Mouse (Mus musculus) midbrain, postnatal 0 days (tissue): ENCODE results near the gene Paqr8. TPM values are rescaled to one million over a fixed set of nuclear protein-coding genes. Genes with fewer than 3 reads are reported as not detected.

Experiments
- ATAC-seq: fragments of 200-750 bp; cut with Nextera tagmentation; 2 replicates; pipeline ENCODE4 v1.8.0; 2017; ENCODE audit warnings: moderate number of reproducible peaks, mild to moderate bottlenecking, moderate TSS enrichment, moderate library complexity; ENCODE audit not compliant: low FRiP score
- DNase-seq: peaks from one replicate; pipeline ENCODE4 v3.0.0-alpha.2; 2015; ENCODE audit warnings: low spot score
- H3K27ac ChIP-seq: fragments of 300-500 bp; sonication (generic); 2 replicates; pipeline ENCODE4 v1.5.1; 2014; ENCODE audit warnings: low read depth, mild to moderate bottlenecking, low read length, mixed read lengths
- H3K27me3 ChIP-seq: fragments of 300-500 bp; sonication (generic); 2 replicates; pipeline ENCODE4 v1.6.1; 2014; ENCODE audit warnings: low read length, control low read depth, mixed read lengths; ENCODE audit not compliant: insufficient read depth
- H3K36me3 ChIP-seq: fragments of 300-500 bp; sonication (generic); 2 replicates; pipeline ENCODE4 v1.6.1; 2014; ENCODE audit warnings: low read length, control low read depth, mixed read lengths; ENCODE audit not compliant: insufficient read depth
- H3K4me1 ChIP-seq: fragments of 300-500 bp; sonication (generic); 2 replicates; pipeline ENCODE4 v1.6.1; 2014; ENCODE audit warnings: mild to moderate bottlenecking, control low read depth, antibody characterized with exemption, low read length, mixed read lengths; ENCODE audit not compliant: insufficient read depth
- H3K4me2 ChIP-seq: fragments of 300-500 bp; sonication (generic); 2 replicates; pipeline ENCODE4 v1.6.1; 2014; ENCODE audit warnings: low read depth, mild to moderate bottlenecking, low read length, mixed read lengths; ENCODE audit not compliant: poor library complexity, severe bottlenecking
- H3K4me3 ChIP-seq: fragments of 300-500 bp; sonication (generic); 2 replicates; pipeline ENCODE4 v1.5.1; 2014; ENCODE audit warnings: low read depth, mild to moderate bottlenecking, low read length, moderate library complexity
- H3K9ac ChIP-seq: fragments of 300-500 bp; sonication (generic); replicated peaks from 2 replicates; pipeline ENCODE4 v1.6.1; 2014; ENCODE audit warnings: mild to moderate bottlenecking, low read length, moderate library complexity, mixed read lengths; ENCODE audit not compliant: poor library complexity, severe bottlenecking
- H3K9me3 ChIP-seq: fragments of 300-500 bp; sonication (generic); 2 replicates; pipeline ENCODE4 v1.6.1; 2016; ENCODE audit warnings: low read length, control low read depth
- CTCF ChIP-seq: IDR thresholded peaks from 2 replicates; pipeline ENCODE4 v1.5.1; 2016; ENCODE audit warnings: antibody characterized with exemption, mild to moderate bottlenecking
- WGBS: fragments of 180-500 bp; shearing (Covaris S2); extraction: QIAGEN DNeasy Blood & Tissue Kit; methylation state at CpG from one replicate; pipeline ENCODE4 v1.1.7; 2014; 5-methylcytosine and 5-hydroxymethylcytosine counted together
- polyA plus RNA-seq: library from polyadenylated mRNA; unstranded; fragments of >200 nt; fragmentation: Nextera tagmentation; extraction: Ambion mirVana; gene quantifications from 2 replicates; pipeline ENCODE4 v1.2.1, GENCODE M21; 2015
- total RNA-seq: library from RNA; depleted of rRNA; stranded (reverse); fragments of >200 nt; gene quantifications from 2 replicates; pipeline ENCODE4 v1.2.3, GENCODE M21; 2014

Paqr8 gene
- total and polyA plus RNA-seq, 2 experiments from 2014 or later: 32.5 to 144 TPM

- Histone ChIP-seq H3K36me3 (no peaks in the 10 kb centered on the region), H3K9ac (no peak overlapping the region), H3K4me2 (no peak overlapping the region), H3K27ac (no peak overlapping the region), H3K27me3 (no peaks in the 10 kb centered on the region), H3K4me1 (no peaks in the 10 kb centered on the region), H3K9me3 (no peaks in the 10 kb centered on the region), H3K4me3 (no peak overlapping the region)
- no peak for ATAC-seq
- TF ChIP-seq CTCF: no peak
- DNase-seq: no peak
- WGBS: 92% methylated on average over 4 of the region's 4 CpGs
Observed at GRCm38 (mm10) chr1:20879361-20879760, 11.0 kb upstream of the Paqr8 start.

GRCm38 (mm10) chr1:20883079-20883478, 7.3 kb upstream of the Paqr8 start:
- H3K4me3 ChIP-seq: no peak overlapping the region
- ATAC-seq: no peak

GRCm38 (mm10) chr1:20889677-20890403, 566 bp upstream of the Paqr8 start:
- Histone ChIP-seq H3K27me3 (no peaks in the 10 kb centered on the region), H3K4me2 (peak overlapping the region; percentile 86), H3K9ac (peak overlapping the region; percentile 80), H3K4me3 (peak overlapping the region; percentile 78), H3K9me3 (no peaks in the 10 kb centered on the region), H3K4me1 (peaks cover 8% of the 10 kb centered on the region; the same call in 1 of the 2 replicates), H3K36me3 (no peaks in the 10 kb centered on the region), H3K27ac (peak overlapping the region; percentile 82; the same call in 1 of the 2 replicates)
- ATAC-seq (peak; percentile 25), DNase-seq (no peak)
- 20% methylated on average over 16 of the region's 16 CpGs for WGBS
- TF ChIP-seq CTCF: no peak

More at GRCm38 (mm10) chr1:20883079-20883478, 7.3 kb upstream of the Paqr8 start:
- 90% methylated on average over 4 of the region's 4 CpGs for WGBS
- Histone ChIP-seq H3K36me3 (no peaks in the 10 kb centered on the region), H3K9me3 (no peaks in the 10 kb centered on the region), H3K9ac (no peak overlapping the region), H3K27me3 (no peaks in the 10 kb centered on the region), H3K27ac (no peak overlapping the region), H3K4me2 (no peak overlapping the region), H3K4me1 (no peaks in the 10 kb centered on the region)
- DNase-seq: no peak
- TF ChIP-seq CTCF: no peak

- under 1% methylated on average over 20 of the region's 20 CpGs for WGBS
- Histone ChIP-seq H3K4me2 (peak overlapping the region; percentile 86), H3K9ac (peak overlapping the region; percentile 80), H3K27ac (peak overlapping the region; percentile 82), H3K4me3 (peak overlapping the region; percentile 78), H3K36me3 (no peaks in the 10 kb centered on the region), H3K4me1 (peaks cover 8% of the 10 kb centered on the region; the same call in 1 of the 2 replicates), H3K27me3 (no peaks in the 10 kb centered on the region), H3K9me3 (no peaks in the 10 kb centered on the region)
- DNase-seq: peak; percentile 62
- TF ChIP-seq CTCF: peak; percentile 69
- ATAC-seq: peak; percentile 81
Observed at GRCm38 (mm10) chr1:20890941-20891399, 564 bp downstream of the Paqr8 start.

GRCm38 (mm10) chr1:20893059-20893458, 2.7 kb downstream of the Paqr8 start:
- Histone ChIP-seq H3K4me1 (peaks cover 8% of the 10 kb centered on the region; the same call in 1 of the 2 replicates), H3K4me3 (peak overlapping the region; percentile 78; the same call in 1 of the 2 replicates), H3K9ac (no peak overlapping the region), H3K36me3 (no peaks in the 10 kb centered on the region), H3K9me3 (no peaks in the 10 kb centered on the region), H3K27me3 (no peaks in the 10 kb centered on the region), H3K27ac (no peak overlapping the region), H3K4me2 (peak overlapping the region; percentile 86)
- ATAC-seq (no peak), DNase-seq (no peak)
- WGBS: 83% methylated on average over 5 of the region's 5 CpGs
- TF ChIP-seq CTCF: no peak

- TF ChIP-seq CTCF: no peak
- Histone ChIP-seq H3K36me3 (no peaks in the 10 kb centered on the region), H3K9ac (no peak overlapping the region), H3K9me3 (no peaks in the 10 kb centered on the region), H3K27ac (no peak overlapping the region), H3K4me2 (no peak overlapping the region), H3K4me1 (no peaks in the 10 kb centered on the region), H3K4me3 (no peak overlapping the region), H3K27me3 (no peaks in the 10 kb centered on the region)
- WGBS: 81% methylated on average over 9 of the region's 9 CpGs
- DNase-seq: no peak
- no peak for ATAC-seq
Observed at GRCm38 (mm10) chr1:20898391-20898790, 8.0 kb downstream of the Paqr8 start.
